In genomic region chr7:47986752-47987151, GRCm38 (mm10) we compare ENCODE assay signal across 21 mouse cellular contexts. TPM values are rescaled to one million over a fixed set of nuclear protein-coding genes. Genes with fewer than 3 reads are reported as not detected.
DNase-seq lines count a peak whose midpoint lies in the region; ATAC-seq and TF ChIP-seq lines count a peak whose summit lies in the region.
"Had no signal": no experiment of that assay in that cellular context is flagged by ENCODE, and none has a peak within 500 bp of the region (broad histone marks: within the 10 kb centered on the region; RNA-seq: fewer than 3 reads in every experiment).

No protein-coding gene starts in this region.

- intact Hi-C loops in heart, postnatal 36 days (cut with DNase I), result no loop called here

- no peak overlapping the region for H3K4me3 ChIP-seq in lung, embryonic 14.5 days (ENCODE audit: low read depth, low read length)
- no peak overlapping the region for H3K4me3 ChIP-seq in forebrain, embryonic 15.5 days
- H3K4me3 ChIP-seq: embryonic facial prominence, embryonic 13.5 days; neural tube, embryonic 15.5 days; stomach, embryonic 15.5 days had no signal

- H3K4me1 ChIP-seq in lung, embryonic 14.5 days (ENCODE audit: insufficient read depth), result no peaks in the 10 kb centered on the region
- H3K4me1 ChIP-seq in forebrain, embryonic 15.5 days, result no peaks in the 10 kb centered on the region
- H3K4me1 ChIP-seq: embryonic facial prominence, embryonic 13.5 days; neural tube, embryonic 15.5 days; stomach, embryonic 15.5 days had no signal

- H3K36me3 ChIP-seq in lung, embryonic 14.5 days (ENCODE audit: insufficient read depth), result no peaks in the 10 kb centered on the region
- H3K36me3 ChIP-seq in splenic B cell, adult 2 months (ENCODE audit: control insufficient read depth, insufficient read depth, low read length, poor library complexity, severe bottlenecking), result no peaks in the 10 kb centered on the region
- no peaks in the 10 kb centered on the region for H3K36me3 ChIP-seq in forebrain, embryonic 15.5 days
- H3K36me3 ChIP-seq: embryonic facial prominence, embryonic 13.5 days; G1E; neural tube, embryonic 15.5 days; stomach, embryonic 15.5 days had no signal

- peak; percentile 43 for TF ChIP-seq CTCF in lung, embryonic 14.5 days (IDR thresholded peaks at IDR 0.05; ENCODE audit: low read depth)

- no peaks in the 10 kb centered on the region for H3K9me3 ChIP-seq in lung, embryonic 14.5 days (ENCODE audit: low read depth, low read length)
- H3K9me3 ChIP-seq in forebrain, embryonic 15.5 days, result no peaks in the 10 kb centered on the region
- H3K9me3 ChIP-seq: embryonic facial prominence, embryonic 13.5 days; G1E; neural tube, embryonic 15.5 days; stomach, embryonic 15.5 days had no signal

- no peak for ATAC-seq in lung, embryonic 14.5 days (ENCODE audit: insufficient read depth)
- no peak for ATAC-seq in forebrain, embryonic 15.5 days (replicated peaks)
- ATAC-seq: forebrain, embryonic 14.5 days; midbrain, embryonic 16.5 days had no signal

- DNase-seq in lung, embryonic 14.5 days, result peak; percentile 6
- DNase-seq in lung, postnatal 36 days, result no peak
- peak; percentile 13 for DNase-seq in NIH3T3 (ENCODE audit: low read depth)
- peak; percentile 1 for DNase-seq in embryo, embryonic 11 days
- DNase-seq in splenic B cell, adult 2 months (ENCODE audit: low read depth, low spot score), result peak; percentile 3
- DNase-seq in heart, postnatal 36 days, result no peak
- DNase-seq: adrenal gland, postnatal 10 days; gastrocnemius, postnatal 14 days; kidney, adult 11 months; lung, adult 18-20 months; right cerebral cortex, postnatal 4 days had no signal

- H3K9ac ChIP-seq in lung, embryonic 14.5 days, result no peak overlapping the region
- no peak overlapping the region for H3K9ac ChIP-seq in forebrain, embryonic 15.5 days (replicated peaks)
- H3K9ac ChIP-seq: embryonic facial prominence, embryonic 13.5 days; neural tube, embryonic 15.5 days; stomach, embryonic 15.5 days had no signal

- H3K27ac ChIP-seq in lung, embryonic 14.5 days (ENCODE audit: low read depth), result no peak overlapping the region
- no peak overlapping the region for H3K27ac ChIP-seq in forebrain, embryonic 15.5 days (replicated peaks)
- H3K27ac ChIP-seq: embryonic facial prominence, embryonic 13.5 days; neural tube, embryonic 15.5 days; stomach, embryonic 15.5 days had no signal

- H3K27me3 ChIP-seq in lung, embryonic 14.5 days (ENCODE audit: insufficient read depth, low read length), result no peaks in the 10 kb centered on the region
- H3K27me3 ChIP-seq in splenic B cell, adult 2 months (ENCODE audit: control insufficient read depth, insufficient read depth, low read length, poor library complexity, severe bottlenecking), result no peaks in the 10 kb centered on the region
- H3K27me3 ChIP-seq in forebrain, embryonic 15.5 days, result no peaks in the 10 kb centered on the region
- H3K27me3 ChIP-seq: embryonic facial prominence, embryonic 13.5 days; neural tube, embryonic 15.5 days; stomach, embryonic 15.5 days had no signal

- H3K4me2 ChIP-seq in lung, embryonic 14.5 days, result no peak overlapping the region
- no peak overlapping the region for H3K4me2 ChIP-seq in forebrain, embryonic 15.5 days (replicated peaks)
- H3K4me2 ChIP-seq: embryonic facial prominence, embryonic 13.5 days; neural tube, embryonic 15.5 days; stomach, embryonic 15.5 days had no signal

- whole genome bisulfite sequencing in lung, embryonic 14.5 days, result 46% methylated on average over 1 of the region's 1 CpGs
- WGBS in forebrain, embryonic 15.5 days, result 51% methylated on average over 1 of the region's 1 CpGs

RNA-seq across cellular contexts. Expression of gene Mrgpra4, which starts 4.9 kb away (rescaled TPM):
- not detected in 2 replicates for polyA plus RNA-seq in lung, embryonic 14.5 days (2014; fragmentation: Nextera tagmentation; extraction: Ambion mirVana)
- polyA plus RNA-seq in forebrain, embryonic 15.5 days (2015; fragmentation: Nextera tagmentation; extraction: Ambion mirVana), result not detected in 2 replicates
- not detected for total RNA-seq in heart, postnatal 36 days (2021)
- total RNA-seq: adrenal gland, postnatal 10 days; layer of hippocampus, adult 18-20 months; left cerebral cortex, postnatal 14 days had no signal
- polyA plus RNA-seq: embryonic facial prominence, embryonic 13.5 days; forebrain, embryonic 14.5 days; G1E; heart, embryonic 16.5 days; midbrain, embryonic 16.5 days; neural tube, embryonic 15.5 days; stomach, embryonic 15.5 days had no signal

RNA-seq across cellular contexts. Expression of gene Mrgprx1, which starts 40.6 kb away (rescaled TPM):
- not detected in 2 replicates for polyA plus RNA-seq in lung, embryonic 14.5 days (2014; fragmentation: Nextera tagmentation; extraction: Ambion mirVana)
- polyA plus RNA-seq in forebrain, embryonic 15.5 days (2015; fragmentation: Nextera tagmentation; extraction: Ambion mirVana), result not detected in 2 replicates
- total RNA-seq in heart, postnatal 36 days (2021), result not detected
- total RNA-seq: adrenal gland, postnatal 10 days; G1E; gastrocnemius, postnatal 14 days; layer of hippocampus, adult 18-20 months; left cerebral cortex, postnatal 14 days had no signal
- polyA plus RNA-seq: embryonic facial prominence, embryonic 13.5 days; forebrain, embryonic 14.5 days; G1E; heart, embryonic 16.5 days; midbrain, embryonic 16.5 days; stomach, embryonic 15.5 days had no signal

Comparison
In these comparisons a context has a peak if more than half of its experiments do, and no peak if none do; other contexts are left out.
1. DNase-seq: peak in lung, embryonic 14.5 days (single experiment), NIH3T3 (single experiment), embryo, embryonic 11 days (single experiment) and splenic B cell, adult 2 months (single experiment); none in lung, postnatal 36 days (single experiment) and heart, postnatal 36 days (0 of 2).